ENCODE assay signal across 21 mouse cellular contexts in genomic region chr16:38810196-38810595, GRCm38 (mm10). TPM values are rescaled to one million over a fixed set of nuclear protein-coding genes. Genes with fewer than 3 reads are reported as not detected.
"Had no signal": no experiment of that assay in that cellular context is flagged by ENCODE, and none has a peak within 500 bp of the region (broad histone marks: within the 10 kb centered on the region; RNA-seq: fewer than 3 reads in every experiment).

No protein-coding gene starts in this region.

- H3K4me3 ChIP-seq: limb, embryonic 13.5 days; midbrain, embryonic 12.5 days had no signal

- H3K4me2 ChIP-seq: limb, embryonic 13.5 days; midbrain, embryonic 12.5 days had no signal

- H3K9me3 ChIP-seq: midbrain, embryonic 12.5 days had no signal

- H3K9ac ChIP-seq: limb, embryonic 13.5 days; liver, embryonic 14.5 days; midbrain, embryonic 12.5 days had no signal

- ATAC-seq: midbrain, embryonic 16.5 days had no signal

- H3K4me1 ChIP-seq: limb, embryonic 13.5 days; midbrain, embryonic 12.5 days had no signal

- H3K27me3 ChIP-seq: limb, embryonic 13.5 days; midbrain, embryonic 12.5 days had no signal

- H3K36me3 ChIP-seq: limb, embryonic 13.5 days; midbrain, embryonic 12.5 days had no signal

- DNase-seq: kidney, adult 8-10 months; kidney, postnatal 4 days; left cerebral cortex, postnatal 4 days; lung, adult 2 months; right cerebral cortex, postnatal 25 days; thymus, postnatal 4 days had no signal

- H3K27ac ChIP-seq: kidney, postnatal 0 days; limb, embryonic 13.5 days; liver, embryonic 14.5 days; midbrain, embryonic 12.5 days had no signal

RNA-seq across cellular contexts. Expression of gene Upk1b, which starts 10.1 kb away (rescaled TPM):
- total RNA-seq: megakaryocyte-erythroid progenitor cell, adult 5-6 weeks had no signal
- polyA plus RNA-seq: neural tube, embryonic 14.5 days had no signal

RNA-seq across cellular contexts. Expression of gene 4930435E12Rik, which starts 18.4 kb away (rescaled TPM):
- total RNA-seq: layer of hippocampus, adult 8-10 months; layer of hippocampus, postnatal 14 days; left cerebral cortex, adult 18-20 months; left cerebral cortex, postnatal 10 days; left cerebral cortex, postnatal 4 days; liver, adult 2 months; megakaryocyte-erythroid progenitor cell, adult 5-6 weeks had no signal
- polyA plus RNA-seq: intestine, embryonic 14.5 days; kidney, postnatal 0 days; limb, embryonic 13.5 days; liver, adult 2 months; liver, embryonic 14.5 days; lung, adult 2 months; midbrain, embryonic 12.5 days; midbrain, embryonic 16.5 days; neural tube, embryonic 14.5 days; small intestine, adult 2 months; stomach, embryonic 16.5 days had no signal
